Mouse (Mus musculus) spleen, adult 2 months (tissue): Measurements from ENCODE around the gene Hbb-y. TPM values are rescaled to one million over a fixed set of nuclear protein-coding genes. Genes with fewer than 3 reads are reported as not detected.
"Not testable (repeated sequence)": the region's sequence is repeated elsewhere in the genome, so short reads cannot be mapped to it uniquely, and the experiment has no call there.

ENCODE experiments used
- DNase-seq, 2 experiments: peaks; one replicate each; pipeline versions ENCODE4 v3.0.0 to v3.0.0-alpha.2; 2012 to 2021; ENCODE audit warnings: low spot score in 2 of 2, low read depth in 1 of 2
- H3K27ac ChIP-seq: fragments of 200-500 bp; 2 replicates; pipeline ENCODE4 v1.5.1; 2012; ENCODE audit warnings: low read length, inconsistent platforms; ENCODE audit not compliant: insufficient read depth
- H3K27me3 ChIP-seq: fragments of 200-500 bp; 2 replicates; pipeline ENCODE4 v1.6.1; 2012; ENCODE audit warnings: mild to moderate bottlenecking, moderate library complexity, low read length, inconsistent platforms; ENCODE audit not compliant: control insufficient read depth, insufficient read depth
- H3K36me3 ChIP-seq: fragments of 200-500 bp; 2 replicates; pipeline ENCODE4 v1.6.1; 2012; ENCODE audit warnings: mild to moderate bottlenecking, low read length, inconsistent platforms; ENCODE audit not compliant: control insufficient read depth, insufficient read depth
- H3K4me1 ChIP-seq: fragments of 200-500 bp; 2 replicates; pipeline ENCODE4 v1.6.1; 2011; ENCODE audit warnings: inconsistent platforms; ENCODE audit not compliant: control insufficient read depth, insufficient read depth, insufficient read length
- H3K4me3 ChIP-seq: fragments of 200-500 bp; 2 replicates; pipeline ENCODE4 v1.5.1; 2011; ENCODE audit warnings: mild to moderate bottlenecking, inconsistent platforms; ENCODE audit not compliant: insufficient read depth, insufficient read length; ENCODE audit errors: extremely low read depth
- CTCF ChIP-seq: fragments of 200-500 bp; IDR thresholded peaks from 2 replicates; pipeline ENCODE4 v1.5.1; 2011; ENCODE audit warnings: mild to moderate bottlenecking, inconsistent platforms; ENCODE audit not compliant: insufficient read depth, insufficient read length, insufficient replicate concordance; ENCODE audit errors: extremely low read depth
- POLR2A ChIP-seq: fragments of 200-500 bp; IDR thresholded peaks from 2 replicates; pipeline ENCODE4 v1.6.1; 2011; ENCODE audit warnings: low read depth, low read length, inconsistent platforms
- WGBS: fragments of 180-500 bp; shearing (Covaris S2); methylation state at CpG from one replicate; pipeline ENCODE4 v1.1.7; 2018; 5-methylcytosine and 5-hydroxymethylcytosine counted together
- polyA plus RNA-seq: library from polyadenylated mRNA; depleted of rRNA; stranded (reverse); fragments of >200 nt; gene quantifications from 2 replicates; pipeline ENCODE4 v1.2.3, GENCODE M21; 2012; rRNA removed

The Hbb-y gene
- polyA plus RNA-seq, 1 experiment, result 0.14 TPM

DNA sequence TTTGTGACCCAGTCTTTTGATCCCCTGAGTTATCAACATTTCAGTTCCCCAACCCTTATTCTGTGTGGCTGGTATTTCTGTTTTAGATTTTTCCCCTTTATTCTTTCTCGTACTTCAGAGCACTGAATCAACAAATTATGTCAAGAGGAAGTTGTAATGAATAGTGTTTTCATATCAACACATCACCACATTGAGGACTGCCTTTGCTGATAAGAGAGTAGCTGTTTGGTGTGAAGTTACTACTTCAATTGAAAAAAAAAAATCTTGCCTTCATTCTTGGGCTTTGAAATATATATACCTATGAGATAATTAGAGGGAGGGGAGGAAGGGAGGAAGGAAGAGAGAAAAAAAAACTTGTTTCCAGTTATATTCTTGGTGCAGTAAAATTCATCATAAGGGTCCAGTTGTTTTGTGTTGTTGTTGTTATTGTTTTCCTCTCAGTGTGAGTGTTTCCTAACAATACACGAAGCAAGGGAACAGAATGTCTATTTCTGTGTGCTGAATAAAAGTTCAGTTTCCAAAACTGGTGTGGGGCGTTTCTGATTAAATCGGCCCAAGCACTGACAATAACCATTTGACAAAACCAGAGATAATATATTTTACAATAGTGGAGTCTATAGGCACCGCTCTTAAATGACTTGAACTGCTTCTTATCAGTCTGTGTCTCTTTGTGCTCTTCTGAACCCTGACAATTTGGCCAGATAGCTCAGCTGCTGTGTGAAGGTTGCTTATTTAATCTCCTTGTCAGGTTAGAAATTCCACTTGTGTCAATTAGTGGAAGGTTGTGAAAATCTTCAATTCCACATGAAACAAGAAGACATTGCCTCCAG, 43.8 kb downstream of the Hbb-y start:
- Histone ChIP-seq H3K27me3 (no peaks in the 10 kb centered on the region), H3K4me3 (no peak overlapping the region), H3K4me1 (peaks cover 6% of the 10 kb centered on the region), H3K27ac (no peak overlapping the region), H3K36me3 (no peaks in the 10 kb centered on the region)
- WGBS, result 39% methylated on average over 5 of the region's 5 CpGs
- TF ChIP-seq POLR2A (no peak), CTCF (no peak)
- no peak for DNase-seq

DNA sequence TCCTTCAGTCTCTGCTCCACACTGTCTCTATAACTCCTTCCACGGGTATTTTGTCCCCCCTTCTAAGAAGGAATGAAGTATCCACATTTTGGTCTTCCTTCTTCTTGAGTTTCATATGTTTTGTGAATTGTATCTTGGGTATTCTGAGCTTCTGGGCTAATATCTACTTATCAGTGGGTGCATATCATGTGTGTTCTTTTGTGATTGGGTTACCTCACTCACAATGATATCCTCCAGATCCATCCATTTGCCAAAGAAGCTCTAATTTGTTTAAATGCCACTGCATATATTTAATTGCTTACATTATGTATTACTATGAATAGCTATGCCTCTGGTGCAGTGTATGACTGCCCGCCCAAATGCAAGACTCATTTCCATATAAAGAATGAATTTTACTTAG, 44.9 kb downstream of the Hbb-y start:
- WGBS, result 80% methylated on average over 2 of the region's 2 CpGs
- not testable (repeated sequence) for H3K4me3 ChIP-seq, H3K27me3 ChIP-seq, H3K36me3 ChIP-seq, H3K4me1 ChIP-seq, H3K27ac ChIP-seq, DNase-seq

DNA sequence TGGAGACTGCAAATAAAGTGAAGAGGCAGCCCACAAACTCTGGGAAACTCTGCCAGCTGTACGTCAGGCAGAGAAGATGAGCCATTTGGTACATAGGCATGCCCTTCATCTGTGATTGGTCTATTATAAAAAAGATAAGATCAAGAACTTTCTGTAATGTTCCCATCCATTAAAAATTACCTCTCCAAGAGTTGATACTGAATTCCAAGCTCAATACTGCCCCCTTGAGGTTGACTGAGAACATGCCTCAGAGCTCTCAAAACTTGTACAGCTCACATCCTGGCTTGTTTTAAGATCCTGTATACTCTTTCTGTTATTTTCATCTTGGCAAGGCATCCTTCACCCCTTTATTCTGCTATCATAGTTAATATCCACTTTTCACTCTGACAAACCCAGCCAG, 46.2 kb downstream of the Hbb-y start:
- DNase-seq, result no peak
- 71% methylated on average over 1 of the region's 1 CpGs for WGBS

More for the DNA sequence above, 46.2 kb downstream of the Hbb-y start:
- Histone ChIP-seq H3K4me3 (no peak overlapping the region), H3K4me1 (peaks cover 3% of the 10 kb centered on the region; the same call in 1 of the 2 replicates), H3K27me3 (no peaks in the 10 kb centered on the region), H3K27ac (no peak overlapping the region), H3K36me3 (no peaks in the 10 kb centered on the region)
- TF ChIP-seq POLR2A, result no peak
- TF ChIP-seq CTCF, result no peak

Other genes starting within 250 kb of the Hbb-y start
- gene Olfr620, start 240.7 kb downstream of the Hbb-y start, polyA plus RNA-seq, result not detected in 2 replicates
- gene Olfr622, start 210.5 kb downstream of the Hbb-y start, polyA plus RNA-seq, result not detected in 2 replicates
- gene Olfr623, start 189.5 kb downstream of the Hbb-y start, polyA plus RNA-seq, result not detected in 2 replicates
- gene Olfr624, start 182.0 kb downstream of the Hbb-y start, polyA plus RNA-seq, result not detected in 2 replicates
- gene Olfr625-ps1, start 170.5 kb downstream of the Hbb-y start, polyA plus RNA-seq, result not detected in 2 replicates
- gene Olfr243, start 138.5 kb downstream of the Hbb-y start, polyA plus RNA-seq, result not detected in 2 replicates
- not detected in 2 replicates for gene Olfr628, start 122.8 kb downstream of the Hbb-y start, polyA plus RNA-seq
- gene Olfr629, start 108.3 kb downstream of the Hbb-y start, polyA plus RNA-seq, result not detected in 2 replicates
- gene Olfr630, start 95.9 kb downstream of the Hbb-y start, polyA plus RNA-seq, result not detected in 2 replicates
- gene Olfr69, start 81.6 kb downstream of the Hbb-y start, polyA plus RNA-seq, result not detected in 2 replicates
- gene Olfr68, start 73.5 kb downstream of the Hbb-y start, polyA plus RNA-seq, result not detected in 2 replicates
- gene Olfr67, start 61.4 kb downstream of the Hbb-y start, polyA plus RNA-seq, result not detected in 2 replicates
- 8,577 and 15,977 TPM in 2 replicates for gene Hbb-bt, start 39.2 kb downstream of the Hbb-y start, polyA plus RNA-seq
- 71,783 and 120,196 TPM in 2 replicates for gene Hbb-bs, start 25.1 kb downstream of the Hbb-y start, polyA plus RNA-seq
- not detected in 2 replicates for gene Hbb-bh2, start 12.7 kb downstream of the Hbb-y start, polyA plus RNA-seq
- gene Hbb-bh1, start 10.1 kb downstream of the Hbb-y start, polyA plus RNA-seq, result 0.15 TPM in 1 of 2 replicates, not detected in the other
- not detected in 2 replicates for gene Olfr66, start 33.0 kb upstream of the Hbb-y start, polyA plus RNA-seq
- gene Olfr64, start 41.3 kb upstream of the Hbb-y start, polyA plus RNA-seq, result not detected in 2 replicates
- not detected in 2 replicates for gene Olfr65, start 50.3 kb upstream of the Hbb-y start, polyA plus RNA-seq
- gene Olfr631, start 75.6 kb upstream of the Hbb-y start, polyA plus RNA-seq, result not detected in 2 replicates
- not detected in 2 replicates for gene Olfr632, start 81.1 kb upstream of the Hbb-y start, polyA plus RNA-seq
- gene Olfr633, start 91.2 kb upstream of the Hbb-y start, polyA plus RNA-seq, result not detected in 2 replicates
- not detected in 2 replicates for gene Olfr635, start 117.9 kb upstream of the Hbb-y start, polyA plus RNA-seq
- gene Olfr638, start 145.5 kb upstream of the Hbb-y start, polyA plus RNA-seq, result not detected in 2 replicates
- not detected in 2 replicates for gene Olfr639, start 164.1 kb upstream of the Hbb-y start, polyA plus RNA-seq
- not detected in 2 replicates for gene Olfr640, start 172.4 kb upstream of the Hbb-y start, polyA plus RNA-seq
- not detected in 2 replicates for gene Olfr641, start 182.2 kb upstream of the Hbb-y start, polyA plus RNA-seq
- gene Olfr642, start 199.4 kb upstream of the Hbb-y start, polyA plus RNA-seq, result not detected in 2 replicates
- gene 4930516K23Rik, start 208.2 kb upstream of the Hbb-y start, polyA plus RNA-seq, result not detected in 2 replicates
- not detected in 2 replicates for gene Olfr644, start 218.7 kb upstream of the Hbb-y start, polyA plus RNA-seq
- not detected in 2 replicates for gene Olfr645, start 232.2 kb upstream of the Hbb-y start, polyA plus RNA-seq